Mouse (Mus musculus) E14TG2a.4 (cell line): ENCODE measurements at regions not wholly inside any gene's neighbourhood (a gene's known extent, or its start where the extent isn't known, plus 50 kb on each side); places are given as distances from the start of the nearest gene placed in this dataset.

Experiments
- H3K27me3 ChIP-seq: 2 replicates; pipeline ENCODE4 v1.6.1; 2014; ENCODE audit warnings: low read length, control low read depth; ENCODE audit not compliant: insufficient read depth
- H3K36me3 ChIP-seq: 2 replicates; pipeline ENCODE4 v1.6.1; 2014; ENCODE audit warnings: low read length, control low read depth; ENCODE audit not compliant: insufficient read depth
- H3K4me1 ChIP-seq: replicated peaks from 2 replicates; pipeline ENCODE4 v1.6.1; 2014; ENCODE audit warnings: low read depth, low read length, control low read depth
- H3K4me3 ChIP-seq: replicated peaks from 2 replicates; pipeline ENCODE4 v1.5.1; 2014; ENCODE audit warnings: mild to moderate bottlenecking, low read length
- H3K9me3 ChIP-seq: 2 replicates; pipeline ENCODE4 v1.6.1; 2014; ENCODE audit warnings: low read length, control low read depth
- CTCF ChIP-seq: conservative IDR thresholded peaks from 2 replicates; pipeline ENCODE4 v1.5.1; 2014; ENCODE audit warnings: low read length
- NANOG ChIP-seq: IDR thresholded peaks from 2 replicates; pipeline ENCODE4 v1.6.1; 2014; ENCODE audit warnings: borderline replicate concordance, low read length, mixed read lengths
- POU5F1 ChIP-seq: IDR thresholded peaks from 2 replicates; pipeline ENCODE4 v1.6.1; 2014; ENCODE audit warnings: low read length, borderline replicate concordance

DNA sequence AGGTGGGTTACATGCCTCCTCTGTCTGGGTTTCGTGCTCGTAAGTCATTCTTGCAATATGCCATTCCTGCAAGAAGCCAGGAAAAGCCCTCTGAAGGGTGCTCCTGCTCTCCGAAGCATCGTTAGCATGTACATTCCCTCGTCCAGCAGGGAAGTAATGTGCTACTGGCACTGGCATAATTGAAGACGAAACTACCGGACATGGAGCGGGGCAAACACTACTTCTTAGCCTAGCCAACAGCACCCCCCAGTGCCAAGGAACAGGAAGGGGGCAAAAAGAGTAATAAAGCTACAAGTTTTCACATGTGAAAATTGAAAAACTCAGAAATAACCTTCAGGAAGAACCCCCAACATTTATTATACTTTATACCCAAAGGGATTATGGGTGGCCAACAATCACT is 88.6 kb upstream of the Usp24 start:
- Histone ChIP-seq H3K27me3 (0 out of 2 replicates have a peak, but pooled peaks cover under 1% of the 10 kb centered on the region), H3K9me3 (no peaks in the 10 kb centered on the region), H3K4me3 (no peak overlapping the region), H3K4me1 (no peaks in the 10 kb centered on the region), H3K36me3 (no peaks in the 10 kb centered on the region)
- TF ChIP-seq NANOG (no peak), CTCF (no peak), POU5F1 (no peak)

DNA sequence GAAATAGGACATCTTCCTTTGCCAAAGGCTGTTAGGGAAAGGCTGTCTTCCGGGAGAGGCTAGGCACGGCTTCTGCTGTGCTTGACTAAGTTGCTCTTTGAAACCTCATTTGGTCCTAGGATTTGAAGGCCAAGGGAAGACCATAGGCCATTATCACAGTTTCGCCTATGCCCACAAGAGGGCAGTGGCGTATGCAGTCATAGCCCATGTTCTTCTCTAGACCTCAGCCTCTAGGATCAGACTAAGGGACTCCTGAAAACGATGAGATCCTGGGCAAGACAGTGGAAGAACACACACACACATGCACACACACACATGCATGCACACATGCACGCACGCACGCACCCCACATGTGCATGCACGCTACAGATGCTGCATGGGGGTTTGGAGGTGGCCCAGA is 87.5 kb upstream of the Usp24 start:
- Histone ChIP-seq H3K27me3 (no peaks in the 10 kb centered on the region), H3K36me3 (no peaks in the 10 kb centered on the region), H3K9me3 (no peaks in the 10 kb centered on the region), H3K4me1 (no peaks in the 10 kb centered on the region), H3K4me3 (no peak overlapping the region)
- TF ChIP-seq CTCF (peak; percentile 79), POU5F1 (no peak)

DNA sequence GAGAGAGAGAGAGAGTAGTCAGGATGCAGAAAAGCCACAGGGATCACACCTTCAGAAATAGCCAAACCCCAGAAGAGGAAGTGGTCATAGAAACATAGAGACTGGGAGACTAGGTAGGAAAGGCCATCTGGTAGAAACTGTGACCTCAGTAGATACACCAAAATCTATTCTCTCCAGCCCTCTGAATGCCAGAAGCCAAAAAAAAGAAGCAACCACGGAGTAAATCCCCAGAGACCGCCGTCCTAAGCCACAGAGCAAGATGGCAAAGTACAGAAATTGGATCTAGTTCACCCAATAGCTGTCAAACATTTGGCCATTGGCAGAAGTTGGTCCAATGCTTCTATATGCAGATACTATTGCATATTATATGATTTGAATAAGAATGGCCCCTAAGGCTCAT is 86.5 kb upstream of the Usp24 start:
- Histone ChIP-seq H3K9me3 (no peaks in the 10 kb centered on the region), H3K27me3 (no peaks in the 10 kb centered on the region), H3K36me3 (no peaks in the 10 kb centered on the region), H3K4me3 (no peak overlapping the region), H3K4me1 (no peaks in the 10 kb centered on the region)
- TF ChIP-seq POU5F1 (no peak), CTCF (no peak), NANOG (no peak)

DNA sequence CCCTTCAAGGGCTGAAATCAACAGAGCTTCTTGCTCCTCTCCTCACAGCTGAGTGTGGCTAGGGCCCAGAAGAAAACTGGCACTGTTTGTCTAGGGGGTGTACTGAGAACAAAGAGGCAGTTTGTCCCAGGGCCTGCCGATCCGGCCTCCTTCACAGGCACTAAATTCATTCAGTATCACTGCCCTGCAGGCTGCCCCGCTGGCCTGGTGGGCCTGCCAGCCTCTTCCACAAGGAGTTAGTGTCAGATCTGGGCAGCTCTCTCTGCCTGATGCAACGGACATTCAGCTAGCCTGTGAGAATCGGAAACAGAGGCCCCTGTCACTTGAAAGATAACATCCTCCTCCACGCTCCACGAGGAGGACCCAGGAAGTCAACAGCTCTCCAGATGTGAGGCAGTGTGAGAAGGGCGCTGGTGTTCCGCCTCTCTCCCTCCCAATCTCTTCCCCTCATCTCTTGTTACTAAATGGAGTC is 83.5 kb upstream of the Usp24 start:
- TF ChIP-seq CTCF (no peak), NANOG (no peak), POU5F1 (no peak)
- no peaks in the 10 kb centered on the region for H3K4me1 ChIP-seq
- no peaks in the 10 kb centered on the region for H3K36me3 ChIP-seq
- H3K4me3 ChIP-seq: no peak overlapping the region
- no peaks in the 10 kb centered on the region for H3K27me3 ChIP-seq
- no peaks in the 10 kb centered on the region for H3K9me3 ChIP-seq

DNA sequence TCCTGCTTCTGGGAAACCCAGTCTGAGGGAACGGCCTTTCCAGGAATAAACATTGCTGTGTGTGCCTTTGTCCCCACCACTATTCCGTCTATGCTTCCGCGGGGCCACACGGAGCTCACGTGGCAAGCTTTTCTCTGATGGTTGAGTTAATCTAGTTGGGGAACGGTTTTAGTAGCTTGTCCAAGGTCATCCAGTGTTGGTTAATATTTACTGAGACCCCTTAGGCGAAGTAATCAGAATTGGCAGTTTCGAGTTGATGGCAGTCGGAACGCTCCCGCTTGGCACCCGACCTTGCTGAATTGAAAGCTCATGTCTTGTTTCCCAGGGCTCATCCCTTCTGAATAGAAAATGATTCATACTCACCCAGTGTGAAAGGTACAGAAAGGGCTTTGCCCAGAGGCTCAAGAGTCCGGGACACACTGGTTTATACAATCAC is 71.6 kb upstream of the Usp24 start:
- Histone ChIP-seq H3K4me3 (no peak overlapping the region), H3K4me1 (peaks cover 15% of the 10 kb centered on the region), H3K27me3 (no peaks in the 10 kb centered on the region), H3K36me3 (no peaks in the 10 kb centered on the region), H3K9me3 (no peaks in the 10 kb centered on the region)
- TF ChIP-seq CTCF (no peak), NANOG (no peak), POU5F1 (no peak)

DNA sequence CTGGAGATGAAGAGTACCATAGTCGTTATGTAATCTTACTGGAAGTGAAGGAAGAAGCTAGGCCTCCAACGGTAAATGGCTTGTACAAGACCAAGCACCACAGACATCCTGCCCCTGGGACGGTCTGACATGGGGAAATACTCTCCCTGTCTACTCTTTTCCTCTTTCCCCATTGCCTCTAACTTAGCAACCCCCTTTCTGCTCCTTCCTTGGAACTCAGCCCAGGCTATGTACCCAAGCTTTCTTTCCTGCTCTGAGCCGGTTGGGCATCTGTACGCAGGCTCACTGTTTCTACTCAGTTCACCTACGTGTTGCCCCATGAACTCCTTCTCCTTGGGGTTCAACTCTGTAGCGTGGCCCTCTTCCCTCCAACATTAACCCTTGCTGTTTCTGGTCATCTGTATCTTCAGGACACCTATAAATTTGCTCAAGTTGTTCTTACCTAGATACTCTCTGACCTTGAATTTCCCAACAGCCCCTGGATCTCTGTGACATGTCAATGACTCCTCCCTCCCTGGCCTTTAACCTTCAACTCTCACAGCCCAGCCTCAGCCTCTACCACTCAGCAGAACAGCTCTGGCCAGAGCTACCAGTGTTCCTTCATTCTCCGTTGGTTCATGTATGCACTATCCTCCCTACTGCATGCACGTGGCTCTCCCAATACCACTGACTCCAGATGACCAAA is 71.0 kb upstream of the Usp24 start:
- Histone ChIP-seq H3K4me3 (no peak overlapping the region), H3K27me3 (no peaks in the 10 kb centered on the region), H3K4me1 (peaks cover 15% of the 10 kb centered on the region), H3K36me3 (no peaks in the 10 kb centered on the region), H3K9me3 (no peaks in the 10 kb centered on the region)
- TF ChIP-seq CTCF: no peak
- TF ChIP-seq POU5F1: no peak
- TF ChIP-seq NANOG: no peak

DNA sequence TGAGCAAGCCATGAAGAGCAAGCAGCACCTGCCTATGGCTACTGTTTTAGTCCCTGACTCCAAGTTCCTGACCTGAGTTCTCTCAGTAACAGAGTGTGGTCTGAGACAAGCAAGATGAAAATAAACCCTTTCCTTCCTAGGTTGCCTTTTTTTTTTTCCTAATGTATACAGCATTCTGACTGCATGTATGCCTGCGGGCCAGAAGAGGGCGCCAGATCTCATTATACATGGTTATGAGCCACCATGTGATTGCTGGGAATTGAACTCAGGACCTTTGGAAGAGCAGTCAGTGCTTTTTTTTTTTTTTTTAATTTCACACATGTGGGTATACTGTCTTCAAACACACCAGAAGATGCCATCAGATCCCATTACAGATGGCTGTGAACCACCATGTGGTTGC is 69.3 kb upstream of the Usp24 start:
- no peaks in the 10 kb centered on the region for H3K36me3 ChIP-seq
- TF ChIP-seq POU5F1 (no peak), CTCF (peak; percentile 36)
- no peak overlapping the region for H3K4me3 ChIP-seq
- peaks cover 15% of the 10 kb centered on the region for H3K4me1 ChIP-seq
- no peaks in the 10 kb centered on the region for H3K27me3 ChIP-seq
- H3K9me3 ChIP-seq: no peaks in the 10 kb centered on the region

DNA sequence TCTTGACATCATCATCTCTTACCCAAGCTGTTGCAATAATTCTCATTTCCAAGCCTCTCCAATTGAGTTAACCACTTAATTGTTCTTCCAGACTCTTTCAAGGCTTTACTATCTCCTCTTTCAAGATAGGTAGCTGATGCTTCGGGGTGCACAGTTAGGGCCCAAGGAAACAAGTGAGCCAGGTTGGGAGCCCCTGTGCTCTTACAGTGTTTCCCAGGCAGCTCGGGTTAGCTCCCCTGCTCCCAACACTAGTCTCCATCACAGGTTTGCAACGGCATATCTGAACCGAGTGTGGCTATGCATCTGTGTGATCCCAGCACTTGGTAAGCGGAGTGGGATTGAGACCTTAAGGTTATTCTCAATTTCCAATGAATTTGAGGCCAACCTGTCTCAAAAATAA is 68.6 kb upstream of the Usp24 start:
- Histone ChIP-seq H3K27me3 (no peaks in the 10 kb centered on the region), H3K9me3 (no peaks in the 10 kb centered on the region), H3K4me1 (peaks cover 15% of the 10 kb centered on the region), H3K4me3 (no peak overlapping the region), H3K36me3 (no peaks in the 10 kb centered on the region)
- TF ChIP-seq NANOG: no peak
- no peak for TF ChIP-seq CTCF
- no peak for TF ChIP-seq POU5F1

DNA sequence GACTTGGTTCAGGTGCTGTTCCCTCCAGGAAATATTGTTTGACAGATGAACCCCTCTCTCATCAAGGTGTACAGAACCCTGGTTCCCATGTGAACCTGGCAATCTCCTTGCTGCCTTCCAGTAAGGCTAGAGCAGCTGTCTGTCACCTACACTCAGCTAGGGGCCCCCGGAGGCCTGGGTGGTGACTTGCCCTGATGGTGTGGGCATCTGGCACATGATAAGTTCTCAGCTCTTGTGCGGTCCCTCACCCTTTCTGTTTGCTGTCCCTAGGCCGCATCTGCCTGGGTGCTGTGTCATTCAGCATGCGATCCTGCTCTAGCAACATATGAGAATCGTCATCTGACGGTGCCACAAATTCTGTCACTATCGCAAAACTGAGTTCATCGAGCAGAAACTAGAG is 67.7 kb upstream of the Usp24 start:
- H3K27me3 ChIP-seq: no peaks in the 10 kb centered on the region
- no peak overlapping the region for H3K4me3 ChIP-seq
- no peaks in the 10 kb centered on the region for H3K36me3 ChIP-seq
- no peaks in the 10 kb centered on the region for H3K9me3 ChIP-seq
- no peak for TF ChIP-seq NANOG
- no peak for TF ChIP-seq POU5F1
- TF ChIP-seq CTCF: no peak
- peaks cover 14% of the 10 kb centered on the region for H3K4me1 ChIP-seq
